Mouse (Mus musculus) intestine, postnatal 0 days (tissue): ENCODE data around the gene Frmd6. TPM values are rescaled to one million over a fixed set of nuclear protein-coding genes. Genes with fewer than 3 reads are reported as not detected.

Experiments used
- ATAC-seq: fragments of 200-750 bp; cut with Nextera tagmentation; 2 replicates; pipeline ENCODE4 v1.8.0; 2017; ENCODE audit warnings: mild to moderate bottlenecking, moderate TSS enrichment, moderate library complexity
- H3K27ac ChIP-seq: fragments of 300-500 bp; sonication (generic); 2 replicates; pipeline ENCODE4 v1.5.1; 2014; ENCODE audit warnings: mild to moderate bottlenecking, low read depth, low read length, moderate library complexity
- H3K27me3 ChIP-seq: fragments of 300-500 bp; sonication (generic); replicated peaks from 2 replicates; pipeline ENCODE4 v1.6.1; 2014; ENCODE audit warnings: low read length, mixed read lengths; ENCODE audit not compliant: control insufficient read depth, insufficient read depth
- H3K36me3 ChIP-seq: fragments of 300-500 bp; sonication (generic); 2 replicates; pipeline ENCODE4 v1.6.1; 2014; ENCODE audit warnings: mild to moderate bottlenecking, moderate library complexity; ENCODE audit not compliant: control insufficient read depth, insufficient read depth
- H3K4me1 ChIP-seq: fragments of 300-500 bp; sonication (generic); replicated peaks from 2 replicates; pipeline ENCODE4 v1.6.1; 2014; ENCODE audit warnings: antibody characterized with exemption, low read length, mixed read lengths; ENCODE audit not compliant: control insufficient read depth, insufficient read depth
- H3K4me2 ChIP-seq: fragments of 300-500 bp; sonication (generic); replicated peaks from 2 replicates; pipeline ENCODE4 v1.6.1; 2014; ENCODE audit warnings: low read depth, mild to moderate bottlenecking, moderate library complexity
- H3K4me3 ChIP-seq: fragments of 300-500 bp; sonication (generic); 2 replicates; pipeline ENCODE4 v1.5.1; 2014; ENCODE audit warnings: low read depth, low read length
- H3K9ac ChIP-seq: fragments of 300-500 bp; sonication (generic); 2 replicates; pipeline ENCODE4 v1.6.1; 2014; ENCODE audit warnings: mild to moderate bottlenecking, low read depth, low read length
- H3K9me3 ChIP-seq: fragments of 300-500 bp; sonication (generic); 2 replicates; pipeline ENCODE4 v1.6.1; 2016; ENCODE audit warnings: mixed run types; ENCODE audit not compliant: control insufficient read depth
- CTCF ChIP-seq: sonication (generic); IDR thresholded peaks from 2 replicates; pipeline ENCODE4 v1.5.1; 2016; ENCODE audit warnings: low read depth, mild to moderate bottlenecking, control low read depth, antibody characterized with exemption, moderate library complexity
- WGBS: fragments of 180-500 bp; shearing (Covaris S2); extraction: QIAGEN DNeasy Blood & Tissue Kit; methylation state at CpG from one replicate; pipeline ENCODE4 v1.1.7; 2014; 5-methylcytosine and 5-hydroxymethylcytosine counted together
- polyA plus RNA-seq: library from polyadenylated mRNA; unstranded; fragments of >200 nt; fragmentation: Nextera tagmentation; extraction: Ambion mirVana; gene quantifications from 2 replicates; pipeline ENCODE4 v1.2.1, GENCODE M21; 2015

Gene Frmd6
- polyA plus RNA-seq, 1 experiment from 2014 or later, result 5.9 TPM

DNA sequence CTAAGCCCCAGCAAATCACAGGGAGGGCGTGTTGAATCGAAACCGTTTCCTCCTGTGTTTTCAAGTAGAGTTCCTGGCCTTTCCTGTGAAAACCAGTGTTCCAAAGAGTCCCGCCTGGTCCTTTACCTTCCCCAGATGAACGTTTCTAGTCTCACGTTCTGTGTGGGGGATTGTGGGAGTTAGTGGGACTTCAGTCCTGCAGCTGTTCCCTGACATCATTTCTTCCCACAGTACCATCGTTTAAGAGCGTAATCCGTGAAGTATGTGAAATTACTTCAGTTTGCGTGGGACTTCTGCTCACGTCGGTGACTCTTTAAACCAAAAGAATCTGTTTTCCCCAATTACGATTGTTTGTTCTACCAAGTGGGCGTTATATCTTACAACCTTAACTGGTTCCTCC, 57.8 kb downstream of the Frmd6 start:
- Histone ChIP-seq H3K9ac (no peak overlapping the region), H3K27me3 (no peaks in the 10 kb centered on the region), H3K9me3 (no peaks in the 10 kb centered on the region), H3K4me2 (no peak overlapping the region), H3K27ac (no peak overlapping the region), H3K4me3 (no peak overlapping the region), H3K36me3 (peaks cover 9% of the 10 kb centered on the region; the same call in 1 of the 2 replicates), H3K4me1 (no peaks in the 10 kb centered on the region)
- 89% methylated on average over 14 of the region's 14 CpGs for WGBS
- no peak for ATAC-seq
- no peak for TF ChIP-seq CTCF

DNA sequence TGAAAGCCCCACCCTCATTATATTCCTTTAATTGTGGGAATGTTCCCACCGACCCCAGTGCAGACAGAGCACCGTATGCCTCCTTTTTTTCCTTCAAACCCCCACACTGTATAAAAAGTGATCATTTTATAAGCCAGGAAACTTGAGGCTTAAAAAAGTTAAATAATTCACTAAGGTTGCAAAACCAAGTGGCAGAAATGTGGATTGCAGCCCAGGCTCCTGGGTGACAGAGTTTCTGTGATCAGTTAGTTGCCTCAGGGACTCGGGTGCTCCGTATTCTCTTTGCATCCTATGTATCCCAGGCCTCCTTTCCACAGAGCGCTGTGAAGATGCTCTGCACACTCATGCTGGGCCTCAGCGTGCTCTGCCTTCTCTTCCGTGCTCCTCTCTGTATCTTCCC, 58.8 kb downstream of the Frmd6 start:
- WGBS, result 96% methylated on average over 7 of the region's 7 CpGs
- Histone ChIP-seq H3K9me3 (no peaks in the 10 kb centered on the region), H3K4me3 (no peak overlapping the region), H3K27ac (no peak overlapping the region), H3K9ac (no peak overlapping the region), H3K36me3 (peaks cover 9% of the 10 kb centered on the region; the same call in 1 of the 2 replicates), H3K27me3 (no peaks in the 10 kb centered on the region), H3K4me1 (no peaks in the 10 kb centered on the region), H3K4me2 (no peak overlapping the region)
- no peak for ATAC-seq
- TF ChIP-seq CTCF, result no peak

DNA sequence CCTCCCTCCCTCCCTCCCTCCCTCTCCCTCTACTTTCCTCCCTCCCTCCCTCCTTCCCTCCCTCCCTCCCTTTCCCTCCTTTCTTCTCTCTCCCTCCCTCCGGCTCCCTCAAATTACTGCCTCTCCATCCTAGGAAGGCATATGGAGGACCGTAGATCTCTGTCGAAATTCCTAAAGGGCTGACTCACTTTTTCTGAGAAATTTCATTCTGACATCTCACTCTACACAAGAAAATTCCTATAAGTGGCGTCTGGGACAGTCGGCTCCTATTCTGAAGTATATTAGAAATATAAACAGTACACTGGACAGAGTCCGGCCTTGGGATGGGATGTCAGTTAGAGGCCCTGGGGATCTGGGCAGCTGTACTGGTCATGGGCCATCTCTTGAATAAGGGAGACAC, 59.7 kb downstream of the Frmd6 start:
- Histone ChIP-seq H3K27me3 (no peaks in the 10 kb centered on the region), H3K9me3 (no peaks in the 10 kb centered on the region), H3K9ac (no peak overlapping the region), H3K36me3 (peaks cover 6% of the 10 kb centered on the region; the same call in 1 of the 2 replicates), H3K27ac (no peak overlapping the region), H3K4me2 (no peak overlapping the region), H3K4me1 (no peaks in the 10 kb centered on the region), H3K4me3 (no peak overlapping the region)
- WGBS, result 51% methylated on average over 6 of the region's 6 CpGs
- no peak for ATAC-seq
- no peak for TF ChIP-seq CTCF

DNA sequence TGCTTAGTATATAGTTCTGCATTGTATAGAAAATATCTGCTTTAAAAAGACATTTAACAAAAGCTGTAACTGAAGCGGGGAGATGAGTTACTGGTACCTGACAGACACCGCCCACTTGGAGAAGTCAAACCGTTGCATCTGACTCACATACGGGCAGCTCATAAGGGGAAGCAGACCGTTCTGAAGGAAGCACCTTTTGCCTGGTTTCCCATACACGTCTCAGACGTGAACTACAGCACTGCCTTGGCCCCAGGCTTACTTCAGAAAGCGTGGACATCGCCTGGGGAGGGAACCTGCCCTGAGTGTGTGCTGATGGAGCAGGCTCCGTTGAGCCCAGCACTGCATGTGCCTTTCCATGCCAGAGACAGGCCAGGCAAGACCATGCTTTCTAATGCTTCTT, 60.3 kb downstream of the Frmd6 start:
- H3K9me3 ChIP-seq, result no peaks in the 10 kb centered on the region
- no peak overlapping the region for H3K27ac ChIP-seq
- no peak for ATAC-seq
- H3K36me3 ChIP-seq, result peaks cover 5% of the 10 kb centered on the region; the same call in 1 of the 2 replicates
- no peaks in the 10 kb centered on the region for H3K27me3 ChIP-seq
- TF ChIP-seq CTCF, result no peak
- no peak overlapping the region for H3K9ac ChIP-seq
- no peak overlapping the region for H3K4me2 ChIP-seq
- 85% methylated on average over 10 of the region's 10 CpGs for WGBS
- H3K4me1 ChIP-seq, result no peaks in the 10 kb centered on the region
- no peak overlapping the region for H3K4me3 ChIP-seq

DNA sequence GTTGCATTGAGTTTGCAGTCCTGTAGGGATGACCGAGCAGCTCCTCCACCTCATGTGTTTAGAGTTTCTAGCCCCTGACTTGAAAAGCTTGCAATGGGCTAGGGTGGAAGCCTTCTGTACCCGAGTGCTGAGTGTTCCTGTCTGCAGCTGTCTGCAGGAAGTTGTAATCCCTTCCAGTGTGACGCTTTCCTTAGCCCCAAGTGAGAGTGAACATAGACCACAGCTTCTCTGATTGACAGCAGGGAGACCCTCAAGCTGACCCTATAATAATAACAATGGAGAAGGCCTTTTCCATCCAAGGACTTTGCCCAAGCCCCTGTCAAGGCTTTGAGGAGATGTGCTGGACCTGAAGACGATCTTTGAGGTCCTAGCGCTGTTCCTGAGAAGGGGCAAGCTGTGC, 65.1 kb downstream of the Frmd6 start:
- Histone ChIP-seq H3K36me3 (peaks cover 21% of the 10 kb centered on the region; the same call in 1 of the 2 replicates), H3K9ac (no peak overlapping the region), H3K27me3 (no peaks in the 10 kb centered on the region), H3K4me2 (no peak overlapping the region), H3K9me3 (no peaks in the 10 kb centered on the region), H3K4me1 (no peaks in the 10 kb centered on the region), H3K4me3 (no peak overlapping the region), H3K27ac (no peak overlapping the region)
- ATAC-seq, result no peak
- 87% methylated on average over 5 of the region's 5 CpGs for WGBS
- TF ChIP-seq CTCF, result no peak

DNA sequence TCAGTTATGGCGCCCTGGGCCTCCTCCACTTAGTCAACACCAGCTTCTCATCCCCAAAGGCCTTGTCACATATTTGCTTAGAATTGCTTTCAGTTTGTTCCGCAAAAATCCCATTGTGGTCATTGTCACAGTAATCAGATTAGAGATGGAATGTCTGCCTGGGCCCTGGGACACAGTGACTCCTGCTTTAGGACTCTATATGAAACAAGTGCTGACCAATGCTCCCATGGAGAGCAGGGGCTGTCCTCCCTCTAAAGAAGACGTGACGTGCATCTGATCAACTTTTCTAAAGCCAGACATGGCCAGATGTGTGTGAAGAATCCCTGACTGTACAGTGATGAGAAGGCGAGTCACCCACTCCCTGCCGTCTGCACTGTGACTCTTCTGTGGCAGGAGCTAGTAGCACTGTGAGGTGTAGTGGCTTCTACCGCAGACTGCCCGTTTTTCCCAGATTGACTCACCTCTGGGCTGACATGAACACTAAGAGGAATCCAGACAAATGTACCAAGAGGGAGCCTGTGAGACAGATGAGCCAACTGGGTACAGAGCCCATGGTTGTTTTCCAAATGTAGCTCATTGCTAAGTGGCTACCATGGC, 65.7 kb downstream of the Frmd6 start:
- no peak overlapping the region for H3K4me2 ChIP-seq
- TF ChIP-seq CTCF, result no peak
- no peak overlapping the region for H3K9ac ChIP-seq
- ATAC-seq, result no peak
- WGBS, result 86% methylated on average over 8 of the region's 8 CpGs
- H3K4me1 ChIP-seq, result no peaks in the 10 kb centered on the region
- no peak overlapping the region for H3K4me3 ChIP-seq
- no peaks in the 10 kb centered on the region for H3K9me3 ChIP-seq
- H3K36me3 ChIP-seq, result peaks cover 22% of the 10 kb centered on the region; the same call in 1 of the 2 replicates
- H3K27me3 ChIP-seq, result no peaks in the 10 kb centered on the region
- no peak overlapping the region for H3K27ac ChIP-seq
